Mouse (Mus musculus): ENCODE measurements at regions not wholly inside any gene's neighbourhood (a gene's known extent, or its start where the extent isn't known, plus 50 kb on each side); places are given as distances from the start of the nearest gene placed in this dataset.
"Not testable (repeated sequence)": the region's sequence is repeated elsewhere in the genome, so short reads cannot be mapped to it uniquely, and the experiment has no call there.

GRCm38 (mm10) chr14:53581734-53582133, 672.2 kb downstream of the Dad1 start:
- not testable (repeated sequence) for TF ChIP-seq EP300, CTCF (IDR thresholded peaks at IDR 0.05)

Measured in lung, postnatal 0 days (tissue).